Mouse (Mus musculus) spleen, postnatal 4 days (tissue): ENCODE data around the gene Smim14.
A peak's percentile ranks its signal among the peaks of the same experiment; 100 is the strongest.
"Not testable (repeated sequence)": the region's sequence is repeated elsewhere in the genome, so short reads cannot be mapped to it uniquely, and the experiment has no call there.

Experiments
- DNase-seq, 2 experiments: peaks; one replicate each; pipeline ENCODE4 v3.0.0; 2022; ENCODE audit warnings: low spot score in 2 of 2

Smim14 gene

DNA sequence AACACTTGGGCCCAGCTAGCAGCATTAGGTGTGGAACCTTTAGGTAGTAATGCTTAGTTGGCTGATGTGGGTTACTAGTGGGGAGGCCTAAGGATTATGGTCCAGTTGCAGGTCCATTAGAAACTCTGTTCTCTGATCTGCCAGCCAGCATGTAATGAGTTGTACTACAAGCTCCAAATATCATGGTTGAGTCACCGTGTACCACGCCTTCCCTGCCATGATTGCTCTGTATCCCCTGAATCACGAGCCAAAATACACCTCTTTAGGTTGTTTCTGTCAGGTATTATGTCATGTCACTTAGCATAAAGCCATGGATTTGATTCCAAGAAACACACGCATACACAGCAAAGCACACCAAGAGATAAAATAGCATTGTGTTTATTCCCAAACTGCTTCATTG, 12.2 kb downstream of the Smim14 start:
- no peak for DNase-seq

GRCm38 (mm10) chr5:65521803-65522202, 15.2 kb downstream of the Smim14 start:
- DNase-seq = no peak

GRCm38 (mm10) chr5:65514635-65515278, 22.2 kb downstream of the Smim14 start:
- no peak for DNase-seq

DNA sequence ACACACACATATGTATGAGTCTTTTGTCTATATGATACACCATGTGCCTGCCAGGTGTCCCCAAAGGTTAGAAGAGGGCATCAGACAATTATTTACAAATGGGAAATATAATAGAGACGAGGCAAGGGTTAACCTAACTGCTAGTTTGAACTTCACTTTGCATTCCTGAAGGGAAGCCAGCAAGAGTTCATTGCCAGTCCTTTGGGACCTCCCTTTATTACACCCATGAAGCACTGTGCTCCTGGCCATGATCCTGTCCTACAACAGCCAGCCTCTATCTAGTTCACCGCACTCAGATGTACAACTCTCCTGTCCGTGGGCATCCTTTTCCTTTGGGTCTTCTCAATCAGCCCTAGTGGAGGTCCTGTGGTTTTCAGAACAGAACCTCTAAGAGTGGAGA, 23.5 kb downstream of the Smim14 start:
- no peak for DNase-seq

DNA sequence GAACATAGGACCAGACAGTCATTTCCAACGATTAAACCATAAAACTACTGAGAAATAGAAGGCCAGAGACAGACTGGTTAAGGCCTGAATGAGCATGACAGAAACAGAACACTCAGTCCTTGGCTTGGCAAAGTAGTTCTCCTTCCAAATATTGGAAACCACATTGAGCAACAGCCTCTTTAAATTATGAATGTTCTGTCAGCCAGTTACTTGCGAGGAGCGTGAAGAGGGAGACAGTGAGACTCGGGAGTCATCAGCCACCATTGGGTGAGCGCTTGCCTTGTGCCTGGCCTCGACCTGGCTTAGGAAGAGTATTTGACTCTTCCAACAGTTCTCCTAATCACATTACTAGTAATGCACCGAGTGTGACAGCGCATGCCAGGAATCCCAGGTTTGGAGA, 28.6 kb downstream of the Smim14 start:
- no peak for DNase-seq

DNA sequence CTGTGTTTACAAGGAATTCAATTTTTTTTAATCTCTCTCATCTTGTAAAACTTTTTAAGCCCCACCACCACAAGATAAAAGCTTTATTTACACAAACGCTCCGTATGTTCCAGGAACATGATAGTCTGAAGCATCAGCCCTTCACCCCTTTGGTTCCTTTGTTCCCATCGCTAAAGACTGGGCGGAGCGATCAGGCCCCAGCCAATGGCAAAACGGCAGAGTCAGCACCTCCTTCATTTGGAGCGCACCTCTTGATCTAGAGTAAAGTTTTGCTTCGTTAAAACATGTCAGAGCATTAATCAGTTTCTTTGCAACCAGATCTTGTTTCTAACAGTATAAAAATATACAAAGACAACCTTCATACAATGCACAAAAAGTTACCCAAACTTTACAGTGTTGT, 31.2 kb downstream of the Smim14 start:
- peak in 1 of 2 experiments; percentile 37 for DNase-seq

GRCm38 (mm10) chr5:65501407-65501806, 35.6 kb downstream of the Smim14 start:
- no peak for DNase-seq

- DNase-seq = no peak
These were observed 36.8 kb downstream of the Smim14 start for GRCm38 (mm10) chr5:65500231-65500630.

DNA sequence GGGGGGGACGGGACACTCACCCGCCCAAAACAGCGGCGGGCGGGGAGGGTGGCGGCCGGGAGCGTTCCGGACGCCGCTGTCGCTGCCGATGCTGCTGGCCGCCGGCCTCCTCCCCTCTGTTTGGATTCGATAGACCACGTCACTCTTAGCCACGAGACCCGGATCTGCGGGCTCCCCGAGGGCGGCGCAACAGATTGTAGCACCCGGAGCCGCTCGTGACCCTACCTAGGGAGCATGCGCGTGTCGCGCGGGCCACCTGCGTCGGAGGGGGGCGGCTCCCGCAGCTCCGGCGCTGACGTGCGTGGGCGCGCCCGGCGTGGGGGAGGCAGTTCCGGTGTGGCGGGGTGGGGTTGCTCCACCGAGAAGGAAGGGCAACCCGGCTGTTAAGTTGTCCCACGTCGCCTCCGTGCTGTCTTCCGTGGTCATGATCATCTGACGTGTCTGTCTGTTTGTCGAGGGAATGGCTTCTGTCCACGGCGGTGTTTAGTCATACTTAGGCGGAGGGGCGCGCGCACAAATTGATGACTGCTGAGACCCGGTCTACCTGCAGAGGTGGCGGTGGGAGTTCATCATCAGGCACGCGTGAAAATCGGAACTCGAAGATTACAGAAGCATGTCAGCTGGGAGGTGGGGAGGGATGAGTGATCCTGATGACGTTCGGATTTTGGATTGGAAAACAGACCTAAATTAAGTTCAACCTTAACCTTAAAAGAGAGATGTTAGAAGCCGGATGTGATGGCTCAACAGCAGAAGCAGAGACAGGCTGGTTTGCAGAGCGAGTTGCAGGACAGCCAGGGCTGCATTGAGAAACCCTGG, 44.1 kb downstream of the Smim14 start, which contains the start of gene Gm43552:
TSS of gene Gm43552 (minus strand) at position 118 of the 816 bp plus-strand sequence.
- peak; percentile 92 to 95 for DNase-seq

- peak; percentile 78 to 90 for DNase-seq
These were observed 44.9 kb downstream of the Smim14 start for GRCm38 (mm10) chr5:65491767-65492715.

GRCm38 (mm10) chr5:65489830-65490229, 47.2 kb downstream of the Smim14 start:
- DNase-seq = no peak

DNA sequence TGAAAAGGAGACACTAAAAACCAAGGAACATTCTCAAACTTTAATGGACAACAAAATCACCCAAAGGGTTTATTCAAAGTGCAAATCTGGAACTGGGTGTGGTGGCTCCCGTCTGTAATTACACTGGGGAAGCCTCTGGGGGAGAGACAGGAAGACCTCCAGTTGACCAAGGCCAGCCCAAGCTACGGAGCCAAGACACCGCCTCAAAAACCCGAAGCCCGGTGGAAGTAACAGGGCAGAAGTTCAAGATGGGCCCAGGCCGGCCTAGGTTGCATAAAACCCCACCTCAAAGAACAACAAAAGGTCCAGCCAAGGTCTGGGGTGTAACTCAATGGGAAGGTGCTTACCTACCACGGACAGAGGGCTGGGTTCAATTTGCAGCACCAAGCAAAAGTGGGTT, 48.3 kb downstream of the Smim14 start:
- no peak for DNase-seq

GRCm38 (mm10) chr5:65487381-65487780, 49.6 kb downstream of the Smim14 start:
- no peak for DNase-seq

DNA sequence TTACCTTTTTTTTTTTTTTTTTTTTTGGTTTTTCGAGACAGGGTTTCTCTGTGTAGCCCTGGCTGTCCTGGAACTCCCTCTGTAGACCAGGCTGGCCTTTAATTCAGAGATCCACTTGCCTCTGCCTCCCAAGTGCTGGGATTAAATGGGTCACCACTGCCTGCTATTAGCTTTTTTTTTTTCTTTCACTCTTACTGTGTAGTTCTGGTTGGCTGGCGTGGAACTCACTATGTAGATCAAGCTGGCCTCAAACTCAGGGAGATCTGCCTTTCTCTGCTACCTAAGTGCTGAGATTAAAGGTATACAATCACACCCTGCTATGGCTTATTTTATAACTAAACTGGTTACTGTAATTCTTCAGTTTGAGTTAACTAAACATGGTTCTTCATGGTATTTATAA, 50.5 kb downstream of the Smim14 start:
- no peak for DNase-seq

GRCm38 (mm10) chr5:65482996-65483395, 54.0 kb downstream of the Smim14 start:
- no peak for DNase-seq

DNA sequence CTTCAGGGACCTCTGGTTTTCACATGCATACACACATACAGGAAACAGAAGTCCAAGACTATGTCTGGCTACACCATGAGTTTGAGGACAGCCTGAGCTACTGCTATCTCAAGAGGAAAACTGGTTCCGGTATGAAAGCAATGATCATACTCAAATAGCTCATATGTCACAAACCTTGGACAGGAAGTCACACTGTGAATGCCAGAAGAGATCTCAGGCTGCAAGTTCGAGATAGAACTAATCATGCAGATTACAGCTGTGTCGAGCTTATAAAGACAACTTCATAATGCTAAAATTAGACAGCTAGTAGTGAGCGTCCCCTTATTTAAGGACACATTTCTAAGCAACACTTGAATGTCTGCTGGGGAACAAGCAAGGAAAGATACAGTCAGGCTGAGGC, 56.5 kb downstream of the Smim14 start:
- DNase-seq = no peak

GRCm38 (mm10) chr5:65479681-65480445, 57.1 kb downstream of the Smim14 start:
- no peak for DNase-seq

- DNase-seq = no peak
These were observed 58.8 kb downstream of the Smim14 start for GRCm38 (mm10) chr5:65478224-65478623.

GRCm38 (mm10) chr5:65476739-65477138, 60.2 kb downstream of the Smim14 start:
- not testable (repeated sequence) for DNase-seq

GRCm38 (mm10) chr5:65475806-65476205, 61.2 kb downstream of the Smim14 start:
- DNase-seq = peak in 1 of 2 experiments; percentile 29

- DNase-seq = no peak
These were observed 67.2 kb downstream of the Smim14 start for GRCm38 (mm10) chr5:65469766-65470165.
